Mouse (Mus musculus): Measurements from ENCODE around the gene Sdhb.

The Sdhb gene

GRCm38 (mm10) chr4:140949052-140949451 lies 12.0 kb upstream of the Sdhb start:
- no peak for DNase-seq

- DNase-seq: no peak
These were observed 11.4 kb upstream of the Sdhb start for GRCm38 (mm10) chr4:140949616-140950015.

GRCm38 (mm10) chr4:140950574-140950973 lies 10.4 kb upstream of the Sdhb start:
- no peak for DNase-seq

- no peak for DNase-seq
These were observed 9.0 kb upstream of the Sdhb start for GRCm38 (mm10) chr4:140951861-140952641.

- DNase-seq: no peak
These were observed 3.8 kb upstream of the Sdhb start for GRCm38 (mm10) chr4:140957131-140957702.

GRCm38 (mm10) chr4:140957725-140958124 lies 3.3 kb upstream of the Sdhb start:
- DNase-seq: peak; percentile 79

GRCm38 (mm10) chr4:140958319-140958718 lies 2.7 kb upstream of the Sdhb start:
- DNase-seq: no peak

GRCm38 (mm10) chr4:140959128-140959679 lies 1.8 kb upstream of the Sdhb start:
- DNase-seq: no peak

- no peak for DNase-seq
These were observed 1.1 kb upstream of the Sdhb start for GRCm38 (mm10) chr4:140959715-140960479.

GRCm38 (mm10) chr4:140961467-140962206 lies 634 bp downstream of the Sdhb start:
- DNase-seq: peak; percentile 41

- DNase-seq: peak; percentile 49
These were observed 1.4 kb downstream of the Sdhb start for GRCm38 (mm10) chr4:140962207-140962909.

GRCm38 (mm10) chr4:140962950-140963349 lies 1.9 kb downstream of the Sdhb start:
- peak; percentile 91 for DNase-seq

GRCm38 (mm10) chr4:140963941-140964597 lies 3.1 kb downstream of the Sdhb start:
- DNase-seq: no peak

GRCm38 (mm10) chr4:140964620-140965019 lies 3.6 kb downstream of the Sdhb start:
- peak; percentile 79 for DNase-seq

- DNase-seq: no peak
These were observed 6.6 kb downstream of the Sdhb start for GRCm38 (mm10) chr4:140967386-140968159.

GRCm38 (mm10) chr4:140971691-140972090 lies 10.7 kb downstream of the Sdhb start:
- DNase-seq: no peak

- no peak for DNase-seq
These were observed 13.4 kb downstream of the Sdhb start for GRCm38 (mm10) chr4:140974408-140974807.

GRCm38 (mm10) chr4:140975356-140975755 lies 14.4 kb downstream of the Sdhb start:
- no peak for DNase-seq

- no peak for DNase-seq
These were observed 16.3 kb downstream of the Sdhb start for GRCm38 (mm10) chr4:140977278-140977677.

- DNase-seq: no peak
These were observed 17.1 kb downstream of the Sdhb start for GRCm38 (mm10) chr4:140977886-140978692.
